Mouse (Mus musculus) cortical plate, adult 2 months (tissue): Measurements from ENCODE around the gene Ccdc181. TPM values are rescaled to one million over a fixed set of nuclear protein-coding genes. Genes with fewer than 3 reads are reported as not detected.

Experiments
- H3K27ac ChIP-seq: fragments of 200-500 bp; 2 replicates; pipeline ENCODE4 v1.5.1; 2012; ENCODE audit warnings: low read length, control low read depth, inconsistent platforms; ENCODE audit not compliant: insufficient read depth
- H3K4me1 ChIP-seq: fragments of 200-500 bp; 2 replicates; pipeline ENCODE4 v1.6.1; 2011; ENCODE audit warnings: low read length; ENCODE audit not compliant: control insufficient read depth, insufficient read depth
- H3K4me3 ChIP-seq: fragments of 200-500 bp; 2 replicates; pipeline ENCODE4 v1.5.1; 2011; ENCODE audit warnings: mild to moderate bottlenecking, low read length, control low read depth; ENCODE audit not compliant: insufficient read depth
- CTCF ChIP-seq: fragments of 200-500 bp; IDR thresholded peaks from 2 replicates; pipeline ENCODE4 v1.5.1; 2011; ENCODE audit warnings: mild to moderate bottlenecking, control low read depth, low read length; ENCODE audit not compliant: insufficient read depth; ENCODE audit errors: extremely low read depth
- POLR2A ChIP-seq: fragments of 200-500 bp; IDR thresholded peaks from 2 replicates; pipeline ENCODE4 v1.6.1; 2011; ENCODE audit warnings: mild to moderate bottlenecking, low read length, control low read depth; ENCODE audit not compliant: insufficient read depth; ENCODE audit errors: extremely low read depth
- polyA plus RNA-seq: library from polyadenylated mRNA; depleted of rRNA; stranded (reverse); fragments of >200 nt; gene quantifications from 2 replicates; pipeline ENCODE4 v1.2.3, GENCODE M21; 2012

Ccdc181 gene
- polyA plus RNA-seq, 1 experiment: 19.1 TPM

DNA sequence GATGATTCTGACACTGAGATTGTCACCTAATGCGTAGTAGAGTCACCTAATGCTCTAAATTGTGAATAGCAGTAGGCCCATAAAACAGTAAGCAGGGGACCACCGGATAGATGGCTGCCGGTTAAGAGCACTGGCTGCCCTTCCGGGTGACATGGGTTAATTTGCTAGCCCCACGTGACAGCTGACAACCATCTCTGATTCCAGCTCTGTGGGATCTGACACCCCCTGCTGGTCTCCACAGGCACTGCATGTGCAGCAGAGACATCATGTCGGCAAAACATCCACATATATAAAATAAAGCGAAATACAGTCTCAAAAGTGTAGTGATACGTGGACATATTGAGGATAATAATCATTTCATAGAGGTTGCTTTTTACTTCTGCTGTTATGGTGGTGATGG, 39.9 kb downstream of the Ccdc181 start:
- Histone ChIP-seq H3K4me3 (no peak overlapping the region), H3K4me1 (no peaks in the 10 kb centered on the region), H3K27ac (no peak overlapping the region)
- TF ChIP-seq POLR2A: no peak
- peak; percentile 56 for TF ChIP-seq CTCF

DNA sequence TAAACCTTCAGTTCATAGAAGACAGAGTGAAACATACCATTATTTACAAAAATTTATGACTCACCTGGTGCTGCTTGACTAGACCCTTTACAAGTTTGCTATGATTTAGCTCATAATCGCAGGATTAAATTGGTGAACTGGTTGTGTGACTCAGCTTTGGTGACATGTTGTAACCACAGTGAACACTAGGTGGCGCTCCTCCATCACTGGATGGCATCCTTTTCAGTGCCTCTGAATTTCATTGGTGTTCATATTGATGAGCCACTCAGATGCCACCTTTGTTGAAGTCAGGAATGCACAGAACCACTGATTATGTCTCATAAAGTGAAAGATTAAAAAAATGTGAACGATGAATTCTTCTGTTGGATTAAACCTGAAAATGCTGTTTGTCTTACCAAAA, 41.3 kb downstream of the Ccdc181 start:
- no peak for TF ChIP-seq POLR2A
- peak; percentile 99 for TF ChIP-seq CTCF
- H3K4me3 ChIP-seq: no peak overlapping the region
- H3K4me1 ChIP-seq: no peaks in the 10 kb centered on the region
- no peak overlapping the region for H3K27ac ChIP-seq

DNA sequence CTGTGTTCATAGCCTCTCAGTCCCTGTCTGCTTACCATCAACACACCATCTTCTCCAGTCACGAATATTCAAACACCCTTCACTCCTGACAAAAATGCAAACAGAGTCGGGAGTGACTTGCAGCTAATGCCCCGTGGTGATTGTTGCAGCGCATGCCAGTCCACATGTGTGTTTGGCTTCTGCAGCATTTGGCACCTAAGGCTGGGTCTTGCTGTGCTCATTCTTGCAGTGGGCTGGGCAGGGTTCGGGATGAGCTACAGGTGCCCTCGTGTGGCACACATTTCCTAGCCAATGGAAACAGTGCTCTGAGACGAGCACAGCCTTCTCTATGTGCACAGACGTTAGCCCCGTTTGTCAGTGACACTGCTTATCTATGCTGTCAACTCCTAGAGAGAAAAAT, 41.9 kb downstream of the Ccdc181 start:
- Histone ChIP-seq H3K4me1 (no peaks in the 10 kb centered on the region), H3K4me3 (no peak overlapping the region), H3K27ac (no peak overlapping the region)
- TF ChIP-seq POLR2A: no peak

DNA sequence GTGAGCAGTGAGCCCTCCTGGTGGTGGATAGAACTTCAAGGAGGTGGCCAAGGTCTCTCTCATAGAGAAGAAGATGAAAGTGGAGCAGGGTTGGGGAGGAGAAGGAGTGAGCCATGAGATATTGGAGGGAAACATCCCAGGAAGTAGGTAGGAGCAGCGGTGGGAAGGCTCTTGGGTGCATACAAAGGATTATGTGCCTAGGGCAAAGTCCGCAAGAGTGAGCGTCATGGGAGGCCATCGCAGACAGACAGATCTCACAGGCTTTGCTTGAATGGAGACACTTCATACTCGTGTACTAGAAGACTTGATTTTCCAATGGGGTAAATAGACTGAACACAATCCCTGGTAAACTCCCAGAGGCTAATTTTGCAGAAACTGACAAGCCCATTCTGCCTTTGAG, 43.1 kb downstream of the Ccdc181 start:
- no peak overlapping the region for H3K27ac ChIP-seq
- H3K4me1 ChIP-seq: no peaks in the 10 kb centered on the region
- TF ChIP-seq CTCF (no peak), POLR2A (no peak)
- no peak overlapping the region for H3K4me3 ChIP-seq

DNA sequence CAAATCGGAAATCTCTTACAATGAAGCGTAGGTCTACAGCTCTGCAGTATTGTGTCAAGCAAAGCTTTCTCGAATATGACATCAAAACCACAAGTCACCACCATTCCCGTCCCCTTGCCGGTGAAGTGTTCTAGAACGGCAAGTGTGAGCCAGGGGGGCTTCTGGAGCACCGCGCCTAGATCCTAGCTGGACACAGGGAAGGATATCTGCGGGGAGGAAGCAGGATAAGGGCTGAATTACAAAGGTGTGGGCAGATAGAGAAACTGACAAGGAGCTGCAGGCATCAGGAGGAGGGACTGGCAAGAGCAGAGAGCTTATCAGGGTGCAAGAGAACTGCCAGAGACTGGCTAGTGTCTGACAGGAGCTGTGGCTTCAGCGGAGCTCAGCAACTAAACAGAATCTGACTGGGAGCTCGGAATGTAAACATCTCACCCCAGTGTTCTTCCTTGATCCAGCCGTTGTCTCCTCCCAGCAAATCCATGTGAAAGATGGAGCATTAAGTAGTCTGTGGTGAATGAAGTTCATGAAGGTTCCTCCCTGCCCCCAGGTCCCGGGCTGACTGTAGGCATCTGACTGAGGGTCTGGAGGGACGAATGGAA, 44.3 kb downstream of the Ccdc181 start:
- Histone ChIP-seq H3K4me1 (no peaks in the 10 kb centered on the region), H3K4me3 (no peak overlapping the region), H3K27ac (no peak overlapping the region)
- no peak for TF ChIP-seq POLR2A
- no peak for TF ChIP-seq CTCF

DNA sequence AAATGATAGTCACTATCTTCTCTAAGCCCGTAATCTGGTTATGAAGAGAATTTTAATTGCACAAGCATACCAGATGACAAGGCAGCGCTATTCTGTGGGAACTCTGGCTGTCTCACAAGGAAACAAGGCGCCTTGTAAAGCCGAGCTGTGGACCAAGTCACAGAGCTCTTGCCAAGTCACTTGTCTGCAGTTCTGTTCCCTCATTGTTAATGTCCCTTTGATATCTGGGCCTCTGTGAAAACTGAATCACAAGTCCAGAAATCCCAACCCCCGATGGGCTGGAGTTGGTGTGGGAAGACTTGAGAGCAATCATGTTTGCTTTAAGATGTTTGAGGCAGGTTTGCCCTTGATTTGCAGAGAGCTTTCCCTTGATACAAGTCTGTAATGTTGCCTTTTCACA, 45.3 kb downstream of the Ccdc181 start:
- TF ChIP-seq POLR2A (no peak), CTCF (no peak)
- H3K4me1 ChIP-seq: no peaks in the 10 kb centered on the region
- no peak overlapping the region for H3K4me3 ChIP-seq
- no peak overlapping the region for H3K27ac ChIP-seq

DNA sequence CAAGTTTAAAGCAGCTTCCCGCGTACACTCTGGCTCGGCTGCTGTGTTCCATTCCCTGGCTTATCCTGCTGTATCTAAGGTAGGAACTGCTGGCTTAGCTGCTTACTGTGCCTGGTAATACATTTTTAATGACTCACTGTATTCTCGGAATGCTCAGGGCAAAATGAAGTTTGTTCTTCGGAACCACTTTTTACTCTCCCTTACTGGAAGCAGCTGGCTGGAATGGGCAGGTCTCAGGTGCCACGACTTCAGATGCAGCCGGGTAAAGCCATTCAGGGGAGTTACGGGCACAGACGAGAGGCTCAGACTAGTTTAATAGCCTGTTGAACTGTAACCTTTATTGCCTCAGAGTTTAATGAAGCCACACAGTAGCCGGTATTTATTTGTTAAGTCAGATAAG, 46.0 kb downstream of the Ccdc181 start:
- Histone ChIP-seq H3K4me3 (peak overlapping the region; percentile 15; the same call in 1 of the 2 replicates), H3K27ac (peak overlapping the region; percentile 62; the same call in 1 of the 2 replicates), H3K4me1 (no peaks in the 10 kb centered on the region)
- no peak for TF ChIP-seq CTCF
- TF ChIP-seq POLR2A: no peak

DNA sequence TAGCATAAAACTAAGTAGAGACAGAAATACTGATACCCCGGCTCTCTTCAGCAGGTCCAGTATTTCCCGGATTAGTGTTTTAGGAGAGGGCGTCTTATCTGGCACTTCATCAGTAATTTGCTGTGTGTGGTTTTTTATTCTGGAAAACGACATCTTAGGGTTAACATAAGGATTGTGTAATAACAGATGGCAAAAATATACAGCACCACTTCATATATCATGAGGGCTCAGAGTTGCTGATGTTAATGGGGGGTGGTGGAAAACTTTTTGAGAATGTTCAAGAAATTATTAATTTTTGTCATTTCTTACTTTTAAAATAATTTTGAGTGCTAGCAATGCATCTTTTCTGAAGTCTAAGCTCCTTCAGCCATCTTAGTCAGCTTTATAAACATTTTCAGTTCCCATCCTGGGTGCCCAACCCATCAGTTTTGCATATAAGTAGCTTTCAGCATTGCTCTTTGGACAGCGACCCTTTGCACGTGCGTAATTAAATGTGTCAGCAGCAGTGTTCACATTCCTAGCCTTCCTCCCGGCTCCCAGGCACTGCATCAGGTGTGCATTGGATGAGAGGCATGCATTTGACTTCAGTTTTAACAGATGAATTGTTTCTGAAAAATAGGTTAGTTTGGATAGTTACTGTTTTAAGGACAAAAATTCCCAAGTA, 47.7 kb downstream of the Ccdc181 start:
- TF ChIP-seq POLR2A: no peak
- no peak for TF ChIP-seq CTCF
- no peak overlapping the region for H3K27ac ChIP-seq
- no peak overlapping the region for H3K4me3 ChIP-seq
- no peaks in the 10 kb centered on the region; the same call in 1 of the 2 replicates for H3K4me1 ChIP-seq

DNA sequence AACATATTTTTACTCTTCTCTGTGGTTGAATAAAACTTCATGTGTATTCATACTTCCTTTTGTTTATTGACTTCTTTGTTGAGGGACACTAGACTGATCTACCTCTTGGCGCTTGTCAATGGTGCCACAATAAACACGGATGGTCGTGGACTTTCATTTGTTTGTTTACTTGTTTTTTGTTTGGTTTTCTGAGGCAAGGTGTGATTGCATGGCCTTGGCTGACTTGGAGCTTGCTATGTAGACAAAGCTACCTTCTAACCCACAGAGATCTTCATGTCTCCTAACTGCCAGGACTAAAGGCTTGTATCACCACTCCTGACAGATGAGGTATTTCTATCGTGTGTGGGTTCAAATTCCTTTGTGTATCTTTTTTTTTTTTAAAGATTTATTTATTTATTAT, 48.8 kb downstream of the Ccdc181 start:
- Histone ChIP-seq H3K4me3 (no peak overlapping the region), H3K4me1 (no peaks in the 10 kb centered on the region; the same call in 1 of the 2 replicates), H3K27ac (no peak overlapping the region)
- TF ChIP-seq POLR2A: no peak
- TF ChIP-seq CTCF: no peak

DNA sequence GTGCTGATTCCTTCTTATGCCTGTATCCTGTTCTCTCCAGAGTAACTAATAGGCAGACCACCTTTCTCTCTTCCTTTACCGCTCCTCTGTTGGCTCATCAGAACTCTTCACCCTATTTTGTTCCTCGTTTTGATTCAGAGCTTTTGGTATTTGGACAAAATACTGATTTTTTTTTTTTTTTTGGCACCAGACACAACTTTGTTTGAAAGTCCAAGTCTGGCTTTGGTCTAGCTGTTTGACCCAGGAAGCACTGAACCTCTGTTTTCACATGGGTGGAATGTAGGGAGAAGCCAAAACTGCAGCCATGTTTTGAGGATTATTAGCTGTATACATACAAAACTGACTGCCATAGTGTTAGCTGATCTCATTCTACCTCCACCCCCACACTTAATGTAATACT, 49.5 kb downstream of the Ccdc181 start:
- no peak for TF ChIP-seq POLR2A
- TF ChIP-seq CTCF: no peak
- H3K4me1 ChIP-seq: no peaks in the 10 kb centered on the region; the same call in 1 of the 2 replicates
- no peak overlapping the region for H3K4me3 ChIP-seq
- H3K27ac ChIP-seq: no peak overlapping the region

DNA sequence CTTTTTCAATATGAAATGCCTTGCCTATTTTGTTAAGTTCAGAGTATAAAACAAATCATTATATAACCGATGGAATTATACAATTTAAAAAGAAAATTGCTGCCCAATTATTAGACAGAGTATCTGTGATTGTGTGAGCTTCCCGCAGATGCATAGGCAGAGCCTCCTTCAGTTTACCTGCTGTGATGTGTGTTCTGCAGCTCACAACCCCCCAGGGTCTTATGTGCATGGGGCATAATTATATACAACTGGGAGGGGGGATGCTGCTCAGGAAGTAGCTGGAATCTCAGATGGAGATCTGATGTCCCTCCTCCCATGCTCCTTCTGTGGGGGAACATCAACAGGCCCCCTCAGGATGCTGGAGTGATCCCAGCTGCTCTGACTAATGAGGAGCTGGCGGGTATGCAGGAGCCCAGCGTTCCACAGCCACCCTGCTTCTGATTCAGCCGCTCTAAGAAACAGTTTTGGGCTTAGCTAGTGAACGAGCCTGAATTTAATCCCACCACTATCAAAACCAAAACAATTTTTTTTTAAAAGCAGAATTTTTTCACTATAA, 51.3 kb downstream of the Ccdc181 start:
- H3K27ac ChIP-seq: no peak overlapping the region
- H3K4me1 ChIP-seq: no peaks in the 10 kb centered on the region; the same call in 1 of the 2 replicates
- H3K4me3 ChIP-seq: no peak overlapping the region
- no peak for TF ChIP-seq POLR2A
- TF ChIP-seq CTCF: no peak
